Mouse (Mus musculus) stomach, postnatal 0 days (tissue): ENCODE data around the gene Aurkb.

ENCODE experiments used
- CTCF ChIP-seq: IDR thresholded peaks from 2 replicates; pipeline ENCODE4 v1.5.1; 2016; ENCODE audit warnings: antibody characterized with exemption, low read depth, mild to moderate bottlenecking, moderate library complexity
- EP300 ChIP-seq: optimal IDR thresholded peaks from 2 replicates; pipeline ENCODE3; 2016; ENCODE audit warnings: antibody characterized with exemption

DNA sequence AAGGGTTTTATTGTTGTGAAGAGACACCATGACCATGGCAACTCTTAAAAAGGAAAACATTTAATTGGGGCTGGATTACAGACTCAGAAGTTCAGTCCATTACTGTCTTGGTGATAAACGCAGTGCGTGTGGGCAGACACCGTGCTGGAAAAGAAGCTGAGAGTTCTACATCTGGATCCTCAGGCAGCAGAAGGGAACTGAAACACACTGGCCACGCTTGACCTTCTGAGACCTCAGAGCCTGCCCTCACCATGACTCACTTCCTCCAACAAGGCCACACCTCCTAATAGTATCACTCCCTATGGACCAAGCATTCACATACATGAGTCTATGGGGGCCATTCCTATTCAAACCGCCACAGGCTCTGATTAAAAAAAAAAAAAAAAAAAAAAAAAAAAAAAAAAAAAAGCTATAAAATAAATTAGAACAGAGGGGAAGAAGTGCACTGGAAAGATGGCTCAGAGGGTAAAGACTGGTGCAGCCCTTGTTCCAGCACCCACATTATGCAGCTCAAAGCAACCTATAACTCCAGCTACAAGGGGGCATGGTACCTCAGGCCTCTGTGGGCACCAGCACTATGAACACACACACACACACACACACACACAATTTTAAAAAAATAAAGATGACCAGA, 33.5 kb downstream of the Aurkb start:
- no peak for TF ChIP-seq CTCF
- TF ChIP-seq EP300: no peak
